Mouse (Mus musculus): ENCODE results near the gene Mvb12b. TPM values are rescaled to one million over a fixed set of nuclear protein-coding genes. Genes with fewer than 3 reads are reported as not detected.

Gene Mvb12b
- polyA plus RNA-seq, 1 experiment from 2014 or later = 67.0 TPM

- no peak for ATAC-seq (replicated peaks)
Observed at GRCm38 (mm10) chr2:33727199-33727598, 160.5 kb downstream of the Mvb12b start.

GRCm38 (mm10) chr2:33720380-33720898 lies 167.3 kb downstream of the Mvb12b start:
- no peaks in the 10 kb centered on the region for H3K36me3 ChIP-seq (replicated peaks)
- no peak overlapping the region for H3K4me2 ChIP-seq
- H3K4me3 ChIP-seq = no peak overlapping the region
- no peak overlapping the region for H3K9ac ChIP-seq
- peaks cover 32% of the 10 kb centered on the region for H3K4me1 ChIP-seq
- 42% methylated on average over 9 of the region's 9 CpGs for WGBS
- H3K9me3 ChIP-seq = no peaks in the 10 kb centered on the region
- ATAC-seq (replicated peaks) = no peak
- no peak overlapping the region for H3K27ac ChIP-seq
- H3K27me3 ChIP-seq (replicated peaks) = peaks cover 15% of the 10 kb centered on the region; the same call in 1 of the 2 replicates

More at GRCm38 (mm10) chr2:33727199-33727598, 160.5 kb downstream of the Mvb12b start:
- Histone ChIP-seq H3K27me3 (replicated peaks) (no peaks in the 10 kb centered on the region), H3K4me1 (no peaks in the 10 kb centered on the region; the same call in 1 of the 2 replicates), H3K9ac (no peak overlapping the region), H3K4me2 (no peak overlapping the region), H3K4me3 (no peak overlapping the region), H3K27ac (no peak overlapping the region), H3K9me3 (no peaks in the 10 kb centered on the region), H3K36me3 (replicated peaks) (peaks cover 7% of the 10 kb centered on the region; the same call in 1 of the 2 replicates)
- 81% methylated on average over 6 of the region's 6 CpGs for WGBS

GRCm38 (mm10) chr2:33719339-33720066 lies 168.2 kb downstream of the Mvb12b start:
- no peak overlapping the region for H3K27ac ChIP-seq
- H3K9me3 ChIP-seq = no peaks in the 10 kb centered on the region
- H3K36me3 ChIP-seq (replicated peaks) = no peaks in the 10 kb centered on the region
- 46% methylated on average over 12 of the region's 12 CpGs for WGBS
- H3K9ac ChIP-seq = no peak overlapping the region
- ATAC-seq (replicated peaks) = no peak
- no peak overlapping the region for H3K4me2 ChIP-seq
- no peak overlapping the region for H3K4me3 ChIP-seq
- peaks cover 17% of the 10 kb centered on the region; the same call in 1 of the 2 replicates for H3K27me3 ChIP-seq (replicated peaks)
- H3K4me1 ChIP-seq = peaks cover 41% of the 10 kb centered on the region

GRCm38 (mm10) chr2:33718561-33718960 lies 169.2 kb downstream of the Mvb12b start:
- peaks cover 17% of the 10 kb centered on the region; the same call in 1 of the 2 replicates for H3K27me3 ChIP-seq (replicated peaks)
- H3K9ac ChIP-seq = no peak overlapping the region
- H3K4me3 ChIP-seq = no peak overlapping the region
- ATAC-seq (replicated peaks) = no peak
- no peak overlapping the region for H3K27ac ChIP-seq
- no peaks in the 10 kb centered on the region for H3K9me3 ChIP-seq
- H3K4me2 ChIP-seq = no peak overlapping the region
- H3K4me1 ChIP-seq = peaks cover 48% of the 10 kb centered on the region
- H3K36me3 ChIP-seq (replicated peaks) = no peaks in the 10 kb centered on the region
- 66% methylated on average over 6 of the region's 6 CpGs for WGBS

GRCm38 (mm10) chr2:33717821-33718351 lies 169.9 kb downstream of the Mvb12b start:
- no peak overlapping the region for H3K4me3 ChIP-seq
- H3K4me1 ChIP-seq = peaks cover 53% of the 10 kb centered on the region
- H3K9ac ChIP-seq = no peak overlapping the region
- no peaks in the 10 kb centered on the region for H3K9me3 ChIP-seq
- no peak for ATAC-seq (replicated peaks)
- H3K27ac ChIP-seq = no peak overlapping the region
- peaks cover 17% of the 10 kb centered on the region; the same call in 1 of the 2 replicates for H3K27me3 ChIP-seq (replicated peaks)
- no peaks in the 10 kb centered on the region for H3K36me3 ChIP-seq (replicated peaks)
- peak overlapping the region; percentile 28 for H3K4me2 ChIP-seq
- 12% methylated on average over 21 of the region's 21 CpGs for WGBS

GRCm38 (mm10) chr2:33717378-33717777 lies 170.4 kb downstream of the Mvb12b start:
- Histone ChIP-seq H3K4me1 (peaks cover 56% of the 10 kb centered on the region), H3K4me2 (peak overlapping the region; percentile 28), H3K4me3 (no peak overlapping the region), H3K9ac (no peak overlapping the region), H3K36me3 (replicated peaks) (no peaks in the 10 kb centered on the region), H3K27me3 (replicated peaks) (peaks cover 17% of the 10 kb centered on the region; the same call in 1 of the 2 replicates), H3K9me3 (no peaks in the 10 kb centered on the region), H3K27ac (no peak overlapping the region)
- WGBS = 39% methylated on average over 11 of the region's 11 CpGs
- ATAC-seq (replicated peaks) = no peak

- Histone ChIP-seq H3K4me2 (peak overlapping the region; percentile 3; the same call in 1 of the 2 replicates), H3K4me1 (peaks cover 56% of the 10 kb centered on the region), H3K36me3 (replicated peaks) (no peaks in the 10 kb centered on the region)
Observed at GRCm38 (mm10) chr2:33716878-33717277, 170.9 kb downstream of the Mvb12b start.

GRCm38 (mm10) chr2:33714932-33715331 lies 172.8 kb downstream of the Mvb12b start:
- ATAC-seq (replicated peaks) = no peak
- no peak overlapping the region for H3K4me2 ChIP-seq
- H3K4me1 ChIP-seq = peaks cover 51% of the 10 kb centered on the region
- H3K27me3 ChIP-seq (replicated peaks) = peaks cover 17% of the 10 kb centered on the region; the same call in 1 of the 2 replicates
- no peak overlapping the region for H3K27ac ChIP-seq
- no peaks in the 10 kb centered on the region for H3K36me3 ChIP-seq (replicated peaks)
- H3K9me3 ChIP-seq = no peaks in the 10 kb centered on the region
- no peak overlapping the region for H3K9ac ChIP-seq
- WGBS = 57% methylated on average over 8 of the region's 8 CpGs
- no peak overlapping the region for H3K4me3 ChIP-seq

More at GRCm38 (mm10) chr2:33716878-33717277, 170.9 kb downstream of the Mvb12b start:
- Histone ChIP-seq H3K9ac (no peak overlapping the region), H3K4me3 (no peak overlapping the region), H3K9me3 (no peaks in the 10 kb centered on the region), H3K27me3 (replicated peaks) (peaks cover 17% of the 10 kb centered on the region; the same call in 1 of the 2 replicates), H3K27ac (no peak overlapping the region)
- no peak for ATAC-seq (replicated peaks)
- WGBS = 25% methylated on average over 15 of the region's 15 CpGs

- 16% methylated on average over 12 of the region's 12 CpGs for WGBS
- H3K4me1 ChIP-seq = peaks cover 47% of the 10 kb centered on the region
- H3K9me3 ChIP-seq = no peaks in the 10 kb centered on the region
- H3K4me3 ChIP-seq = no peak overlapping the region
- H3K4me2 ChIP-seq = peak overlapping the region; percentile 12
- no peak overlapping the region for H3K9ac ChIP-seq
- H3K27ac ChIP-seq = no peak overlapping the region
- peaks cover 17% of the 10 kb centered on the region for H3K27me3 ChIP-seq (replicated peaks)
- no peak for ATAC-seq (replicated peaks)
- no peaks in the 10 kb centered on the region for H3K36me3 ChIP-seq (replicated peaks)
Observed at GRCm38 (mm10) chr2:33713580-33714260, 174.0 kb downstream of the Mvb12b start.

- H3K4me1 ChIP-seq = peaks cover 40% of the 10 kb centered on the region
- no peaks in the 10 kb centered on the region for H3K36me3 ChIP-seq (replicated peaks)
- no peak for ATAC-seq (replicated peaks)
- WGBS = 18% methylated on average over 4 of the region's 4 CpGs
- H3K4me2 ChIP-seq = no peak overlapping the region
- H3K4me3 ChIP-seq = no peak overlapping the region
- no peak overlapping the region for H3K27ac ChIP-seq
- H3K9me3 ChIP-seq = no peaks in the 10 kb centered on the region
- H3K27me3 ChIP-seq (replicated peaks) = peaks cover 17% of the 10 kb centered on the region
- no peak overlapping the region for H3K9ac ChIP-seq
Observed at GRCm38 (mm10) chr2:33712811-33713210, 174.9 kb downstream of the Mvb12b start.

GRCm38 (mm10) chr2:33708831-33709230 lies 178.9 kb downstream of the Mvb12b start:
- no peak for ATAC-seq (replicated peaks)
- WGBS = 94% methylated on average over 8 of the region's 8 CpGs
- Histone ChIP-seq H3K4me3 (no peak overlapping the region), H3K4me1 (peaks cover 24% of the 10 kb centered on the region), H3K27ac (no peak overlapping the region), H3K36me3 (replicated peaks) (no peaks in the 10 kb centered on the region), H3K9me3 (no peaks in the 10 kb centered on the region), H3K27me3 (replicated peaks) (peaks cover 7% of the 10 kb centered on the region; the same call in 1 of the 2 replicates), H3K4me2 (no peak overlapping the region), H3K9ac (no peak overlapping the region)

GRCm38 (mm10) chr2:33708096-33708495 lies 179.7 kb downstream of the Mvb12b start:
- peaks cover 16% of the 10 kb centered on the region for H3K4me1 ChIP-seq
- no peaks in the 10 kb centered on the region for H3K9me3 ChIP-seq
- no peak overlapping the region for H3K27ac ChIP-seq
- ATAC-seq (replicated peaks) = no peak
- no peak overlapping the region for H3K4me3 ChIP-seq
- no peaks in the 10 kb centered on the region for H3K36me3 ChIP-seq (replicated peaks)
- no peak overlapping the region for H3K4me2 ChIP-seq
- WGBS = 37% methylated on average over 3 of the region's 3 CpGs
- H3K9ac ChIP-seq = no peak overlapping the region
- peaks cover 9% of the 10 kb centered on the region; the same call in 1 of the 2 replicates for H3K27me3 ChIP-seq (replicated peaks)

All from midbrain, embryonic 15.5 days (tissue).